Mouse (Mus musculus): ENCODE measurements around the gene Frat1. TPM values are rescaled to one million over a fixed set of nuclear protein-coding genes. Genes with fewer than 3 reads are reported as not detected.

Frat1 gene
- polyA plus RNA-seq, 1 experiment from 2014 or later: 30.9 TPM

GRCm38 (mm10) chr19:41881842-41882241 is 52.1 kb downstream of the Frat1 start:
- no peaks in the 10 kb centered on the region for H3K9me3 ChIP-seq
- WGBS: 95% methylated on average over 4 of the region's 4 CpGs
- no peak for ATAC-seq (replicated peaks)
- no peak overlapping the region for H3K4me3 ChIP-seq
- no peaks in the 10 kb centered on the region for H3K27me3 ChIP-seq (replicated peaks)
- H3K36me3 ChIP-seq (replicated peaks): peaks cover 39% of the 10 kb centered on the region; the same call in 1 of the 2 replicates
- H3K9ac ChIP-seq: no peak overlapping the region
- H3K4me2 ChIP-seq: no peak overlapping the region
- no peak overlapping the region for H3K27ac ChIP-seq
- no peaks in the 10 kb centered on the region for H3K4me1 ChIP-seq

Other genes starting within 250 kb of the Frat1 start
- gene Gm340, start 247.6 kb upstream of the Frat1 start, polyA plus RNA-seq (2015; fragmentation: Nextera tagmentation; extraction: Ambion mirVana): 2.5 and 2.6 TPM in 2 replicates
- 23.9 and 26.7 TPM in 2 replicates for gene Slit1, start 86.3 kb upstream of the Frat1 start, polyA plus RNA-seq (2015; fragmentation: Nextera tagmentation; extraction: Ambion mirVana)
- 5.2 and 6.2 TPM in 2 replicates for gene Arhgap19, start 27.9 kb upstream of the Frat1 start, polyA plus RNA-seq (2015; fragmentation: Nextera tagmentation; extraction: Ambion mirVana)
- 9.5 and 9.7 TPM in 2 replicates for gene Frat2, start 18.2 kb downstream of the Frat1 start, polyA plus RNA-seq (2015; fragmentation: Nextera tagmentation; extraction: Ambion mirVana)
- 16.7 and 18.5 TPM in 2 replicates for gene Rrp12, start 66.2 kb downstream of the Frat1 start, polyA plus RNA-seq (2015; fragmentation: Nextera tagmentation; extraction: Ambion mirVana)
- gene Pgam1, start 82.0 kb downstream of the Frat1 start, polyA plus RNA-seq (2015; fragmentation: Nextera tagmentation; extraction: Ambion mirVana): 484 and 515 TPM in 2 replicates
- 53.1 and 61.1 TPM in 2 replicates for gene Exosc1, start 103.5 kb downstream of the Frat1 start, polyA plus RNA-seq (2015; fragmentation: Nextera tagmentation; extraction: Ambion mirVana)
- 88.0 and 91.9 TPM in 2 replicates for gene Zdhhc16, start 103.5 kb downstream of the Frat1 start, polyA plus RNA-seq (2015; fragmentation: Nextera tagmentation; extraction: Ambion mirVana)
- gene Mms19, start 151.2 kb downstream of the Frat1 start, polyA plus RNA-seq (2015; fragmentation: Nextera tagmentation; extraction: Ambion mirVana): 34.9 and 37.5 TPM in 2 replicates
- gene Ubtd1, start 151.8 kb downstream of the Frat1 start, polyA plus RNA-seq (2015; fragmentation: Nextera tagmentation; extraction: Ambion mirVana): 10.0 and 13.6 TPM in 2 replicates
- gene Ankrd2, start 206.0 kb downstream of the Frat1 start, polyA plus RNA-seq (2015; fragmentation: Nextera tagmentation; extraction: Ambion mirVana): 0.56 and 0.83 TPM in 2 replicates
- gene Hoga1, start 215.6 kb downstream of the Frat1 start, polyA plus RNA-seq (2015; fragmentation: Nextera tagmentation; extraction: Ambion mirVana): 1.1 and 1.3 TPM in 2 replicates
- not detected in 2 replicates for gene 4933411K16Rik, start 222.3 kb downstream of the Frat1 start, polyA plus RNA-seq (2015; fragmentation: Nextera tagmentation; extraction: Ambion mirVana)

All from midbrain, embryonic 15.5 days (tissue).